Mouse (Mus musculus) thymus, adult 2 months (tissue): ENCODE results near the gene Vti1a.

Source experiments
- CTCF ChIP-seq: fragments of 200-500 bp; IDR thresholded peaks from 2 replicates; pipeline ENCODE4 v1.5.1; 2012; ENCODE audit warnings: mild to moderate bottlenecking, control low read depth, low read length, moderate library complexity, borderline replicate concordance; ENCODE audit not compliant: control insufficient read depth, poor library complexity, insufficient read depth; ENCODE audit errors: extremely low read depth
- POLR2A ChIP-seq: fragments of 200-500 bp; IDR thresholded peaks from 2 replicates; pipeline ENCODE4 v1.6.1; 2012; ENCODE audit warnings: mild to moderate bottlenecking, low read length, control low read depth, moderate library complexity; ENCODE audit not compliant: control insufficient read depth, poor library complexity, insufficient read depth; ENCODE audit errors: extremely low read depth

DNA sequence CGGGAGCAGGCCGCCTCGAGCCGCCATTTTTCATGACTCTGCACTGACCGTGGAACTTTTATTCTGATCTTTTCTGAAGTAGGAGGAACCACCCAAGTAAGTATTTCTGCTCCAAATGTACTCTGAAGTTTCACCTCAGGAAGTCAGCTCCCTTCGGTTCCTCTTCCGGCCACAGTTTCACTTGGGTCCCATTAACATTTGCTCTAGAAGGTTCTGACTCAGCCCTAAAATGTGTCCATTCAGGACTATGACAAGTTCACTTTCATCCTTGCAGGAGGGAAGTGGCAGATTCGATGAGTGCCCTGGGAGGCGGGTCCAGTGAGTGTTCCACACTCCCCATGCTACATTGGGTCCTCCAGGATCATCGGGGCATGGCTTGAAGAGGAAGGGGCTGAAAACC, 333.3 kb downstream of the Vti1a start:
- TF ChIP-seq CTCF (no peak), POLR2A (no peak)
